Mouse (Mus musculus) c-Kit-negative CD71-positive TER-119-positive erythroid progenitor cells, embryonic 14.5 days (primary cell): ENCODE measurements around the gene Atp1a1.

Experiments
- DNase-seq: peaks from one replicate; pipeline ENCODE4 v3.0.0-alpha.2; 2013; ENCODE audit warnings: low read depth, low spot score

Atp1a1 gene

DNA sequence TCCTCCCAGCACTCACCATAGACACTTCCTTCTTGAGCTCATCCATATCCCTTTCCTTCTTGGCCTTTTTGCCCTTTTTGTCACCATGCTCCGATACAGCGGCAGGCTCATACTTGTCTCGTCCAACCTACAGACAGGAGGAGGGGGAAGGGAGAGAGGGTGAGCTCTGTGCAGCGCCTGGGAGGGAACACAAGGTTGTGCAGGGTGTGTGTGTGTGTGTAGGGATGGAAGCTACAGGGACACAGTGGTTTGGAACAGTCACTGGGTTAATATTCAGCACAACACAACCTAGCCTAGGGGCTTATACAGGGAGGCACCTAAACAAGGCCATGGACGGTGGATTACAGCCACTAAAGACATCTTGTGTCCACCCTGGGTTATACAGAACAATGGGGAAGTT is 9.5 kb downstream of the Atp1a1 start:
- no peak for DNase-seq

DNA sequence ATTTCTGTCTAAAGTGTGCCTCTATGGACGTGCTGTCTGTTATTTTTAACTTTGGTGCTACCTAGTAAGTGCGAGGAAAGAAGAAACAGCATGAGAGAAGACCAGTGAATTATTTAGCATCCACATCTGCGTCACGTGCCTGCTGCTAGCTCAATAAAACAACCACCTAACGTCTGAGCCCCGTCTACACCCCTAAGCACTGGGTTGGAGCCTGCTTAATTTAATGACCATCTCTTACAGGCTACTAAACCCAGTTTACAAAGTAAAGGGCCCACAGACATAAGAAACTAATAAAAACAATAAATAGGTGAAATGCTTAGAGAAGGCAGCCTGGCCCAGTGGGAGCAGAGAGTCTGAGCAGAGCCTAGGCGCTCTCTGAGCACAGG is 11.2 kb downstream of the Atp1a1 start:
- DNase-seq = no peak

DNA sequence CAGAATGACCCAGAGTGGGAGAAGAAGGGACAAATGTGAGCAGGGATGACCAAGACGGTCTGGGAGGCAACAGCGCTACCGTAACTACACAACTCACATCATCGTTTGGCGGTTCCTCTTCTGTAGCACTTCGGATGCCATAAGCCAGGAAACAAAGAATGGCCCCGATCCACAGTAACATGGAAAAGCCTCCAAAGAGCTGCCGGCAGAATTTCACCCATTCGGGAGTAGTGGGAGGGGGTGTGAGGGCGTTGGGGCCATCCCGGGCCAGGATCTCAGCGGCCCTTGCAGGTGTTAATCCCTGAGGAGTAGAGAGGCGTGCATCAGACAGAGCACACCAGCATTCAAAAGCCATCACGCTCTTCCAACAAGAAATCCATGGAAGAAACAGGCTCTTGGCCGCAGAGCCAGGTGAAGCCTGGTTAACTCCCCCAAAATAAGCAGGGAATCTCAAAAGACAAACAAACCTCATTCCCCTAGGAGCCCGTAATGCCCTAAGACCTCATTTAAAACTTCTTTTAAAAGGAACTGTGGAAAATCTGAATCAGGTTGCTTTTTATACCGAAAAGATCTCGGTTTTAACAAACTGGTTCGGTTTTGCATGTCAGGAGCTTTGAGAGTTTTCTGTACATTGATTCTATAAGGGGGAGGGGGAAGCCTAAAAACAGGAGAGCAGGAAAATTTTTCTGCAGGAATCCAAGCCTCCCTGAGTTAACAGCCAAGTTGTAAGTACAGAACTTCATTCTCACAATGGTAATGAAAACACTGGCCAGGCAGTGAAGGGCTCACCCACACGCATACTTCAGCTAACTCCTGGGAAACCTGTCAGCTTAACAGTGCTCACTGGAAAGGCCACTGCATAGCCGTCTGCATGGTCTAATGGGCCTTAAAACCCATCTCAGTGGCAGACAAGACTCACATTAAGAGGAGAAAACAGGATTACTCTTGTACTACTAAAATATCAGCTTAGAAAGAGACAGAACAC is 11.9 kb downstream of the Atp1a1 start:
- no peak for DNase-seq

DNA sequence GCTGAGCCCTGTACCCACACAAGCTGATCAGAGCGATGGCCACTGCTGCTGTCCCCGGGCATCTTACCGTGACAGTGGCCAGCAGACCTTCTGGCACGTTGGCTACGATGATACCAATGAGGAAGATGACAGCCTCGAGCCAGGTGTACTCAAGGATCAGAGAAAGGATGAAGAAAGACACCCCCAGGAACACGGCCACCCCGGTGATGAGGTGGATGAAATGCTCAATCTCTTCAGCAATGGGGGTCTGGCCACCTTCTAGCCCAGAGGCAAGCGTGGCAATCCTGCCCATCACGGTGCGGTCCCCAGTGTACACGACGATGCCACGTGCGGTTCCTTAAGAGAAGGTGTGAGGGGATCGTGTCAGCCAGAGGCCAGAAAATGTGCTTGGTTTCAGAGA is 14.1 kb downstream of the Atp1a1 start:
- no peak for DNase-seq

DNA sequence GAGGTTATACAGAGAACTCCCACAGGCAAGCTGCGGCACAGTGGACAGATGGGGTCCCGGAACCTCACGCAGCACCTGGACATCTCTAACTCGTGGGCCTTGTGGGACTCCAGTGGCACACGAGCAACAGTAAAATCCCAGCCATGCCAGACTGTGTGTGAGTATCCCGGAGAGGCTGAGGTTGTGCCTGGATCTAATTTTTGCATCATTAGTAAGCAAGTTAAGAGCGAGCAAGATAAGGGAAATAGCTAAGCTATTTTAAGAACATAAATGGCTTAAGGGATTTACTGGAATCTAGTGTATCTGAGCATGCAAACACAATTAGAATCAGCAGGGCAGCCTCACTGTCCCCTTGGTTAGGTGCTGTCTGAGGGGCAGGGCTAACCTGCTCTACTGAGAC is 16.2 kb downstream of the Atp1a1 start:
- DNase-seq = no peak

DNA sequence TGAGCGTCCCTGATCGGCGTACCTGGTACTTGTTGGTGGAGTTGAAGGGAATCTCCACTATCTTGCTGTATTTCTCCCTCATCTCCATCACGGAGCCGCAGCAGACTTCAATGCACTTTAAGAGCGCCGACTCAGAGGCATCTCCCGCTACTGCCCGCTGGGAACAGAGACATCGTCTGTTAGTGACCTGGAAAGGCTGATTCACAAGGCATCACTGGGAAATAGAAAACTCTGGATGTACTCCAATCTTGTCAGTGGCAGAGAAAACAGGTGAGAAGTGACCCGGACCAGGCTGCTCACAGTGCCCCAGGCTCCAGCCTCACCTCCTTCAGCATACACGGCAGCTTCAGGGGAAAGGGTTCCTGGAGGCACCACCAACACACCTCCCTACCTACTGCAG is 17.7 kb downstream of the Atp1a1 start:
- DNase-seq = no peak

DNA sequence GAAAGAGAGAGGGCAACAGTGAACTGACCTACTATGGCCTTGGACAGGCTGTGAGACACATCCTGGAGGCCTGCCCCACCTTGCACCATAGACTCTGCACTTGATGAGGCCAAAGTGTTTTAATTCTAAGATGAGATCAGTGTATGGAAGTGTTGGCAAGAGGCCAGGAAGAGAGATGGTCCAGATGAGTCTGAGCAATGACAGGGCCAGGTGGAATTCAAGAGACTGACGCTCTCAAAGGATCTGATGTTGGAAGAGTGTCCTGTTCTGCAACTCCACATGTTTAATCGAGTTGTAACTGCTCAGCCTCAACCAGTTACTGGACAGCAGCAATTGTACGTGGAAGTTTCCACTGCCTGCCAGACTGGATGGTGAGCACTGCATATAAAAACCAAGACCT is 26.4 kb downstream of the Atp1a1 start:
- no peak for DNase-seq

DNA sequence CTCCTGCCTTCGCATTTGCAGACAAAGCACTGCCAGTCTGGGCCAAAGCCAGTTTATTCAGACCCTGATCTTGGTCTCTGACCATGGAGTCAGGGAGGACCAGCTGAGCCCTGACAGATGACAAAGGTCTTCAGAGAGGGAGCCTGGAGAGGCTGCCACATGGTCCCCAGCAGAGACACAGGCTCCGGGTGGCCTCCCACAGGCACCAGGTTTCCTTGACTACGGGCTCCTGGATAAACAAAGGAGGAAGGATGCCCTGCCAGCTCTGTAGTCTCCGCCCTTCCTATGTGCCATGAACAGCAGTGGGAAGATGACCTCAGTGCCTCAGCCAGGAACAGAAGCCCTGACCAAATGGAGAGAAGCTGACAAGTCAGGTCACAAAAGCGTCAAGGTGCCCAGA is 27.1 kb downstream of the Atp1a1 start:
- DNase-seq = no peak

DNA sequence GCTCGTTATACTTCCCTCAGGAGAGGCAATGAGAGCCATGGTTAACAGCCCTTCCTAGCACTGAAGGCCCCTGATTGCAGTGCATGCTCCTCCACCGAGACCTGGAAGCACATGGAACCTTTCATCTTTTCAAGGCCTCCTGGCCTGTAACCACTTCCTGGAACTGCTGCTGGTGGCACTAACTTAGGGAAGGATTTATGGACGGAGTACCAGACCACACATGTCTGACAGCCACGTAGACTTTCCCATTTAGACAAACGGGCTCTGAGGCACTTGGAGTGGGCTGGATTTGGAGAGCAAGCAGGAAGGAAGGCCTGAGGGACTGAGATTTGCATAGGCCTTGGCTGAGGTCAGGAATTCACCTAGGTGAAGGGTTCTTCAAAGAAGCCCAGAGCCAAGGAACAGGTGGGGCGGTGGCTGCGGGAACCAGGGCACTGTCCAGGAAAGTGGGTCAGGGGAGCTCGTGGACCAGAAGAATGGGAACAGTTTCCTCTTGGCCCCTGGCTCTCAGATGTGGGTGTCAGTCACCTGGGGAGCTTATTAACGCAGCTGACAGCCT is 28.9 kb downstream of the Atp1a1 start:
- DNase-seq = no peak

DNA sequence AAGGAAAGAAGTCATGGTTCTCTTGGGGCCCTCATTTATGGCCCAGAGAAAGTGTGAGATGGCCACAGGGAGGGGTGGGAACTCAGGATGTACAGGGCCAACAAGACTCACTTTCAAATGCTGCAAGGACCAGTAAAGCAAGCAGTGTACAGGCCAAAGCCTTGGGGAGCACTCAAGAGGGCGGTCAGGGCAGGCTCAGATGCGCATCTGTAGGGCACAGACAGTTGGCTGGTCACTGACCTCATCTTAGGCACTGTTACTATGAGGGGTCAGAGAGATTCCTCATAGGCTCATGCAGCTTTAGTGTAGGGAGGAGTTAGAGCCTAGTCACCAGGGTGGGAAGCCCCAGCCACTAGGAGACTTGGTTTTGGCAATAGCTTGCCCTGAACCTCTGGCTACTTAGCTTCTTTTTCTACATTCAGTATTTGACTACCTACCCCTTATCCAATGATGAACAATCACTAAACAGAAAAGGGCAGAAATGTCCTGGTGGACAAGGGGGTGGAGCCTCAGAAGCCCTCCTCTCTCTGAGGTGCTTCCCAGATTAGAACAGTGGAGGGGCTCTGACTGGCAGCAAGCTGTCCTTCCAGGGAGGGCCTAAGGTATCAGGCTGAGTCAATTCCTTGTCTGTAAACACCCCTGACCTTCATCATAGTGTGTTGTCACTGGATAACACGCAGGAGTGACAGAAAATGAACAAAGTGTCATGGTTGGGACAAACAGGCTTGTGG is 29.9 kb downstream of the Atp1a1 start:
- no peak for DNase-seq

DNA sequence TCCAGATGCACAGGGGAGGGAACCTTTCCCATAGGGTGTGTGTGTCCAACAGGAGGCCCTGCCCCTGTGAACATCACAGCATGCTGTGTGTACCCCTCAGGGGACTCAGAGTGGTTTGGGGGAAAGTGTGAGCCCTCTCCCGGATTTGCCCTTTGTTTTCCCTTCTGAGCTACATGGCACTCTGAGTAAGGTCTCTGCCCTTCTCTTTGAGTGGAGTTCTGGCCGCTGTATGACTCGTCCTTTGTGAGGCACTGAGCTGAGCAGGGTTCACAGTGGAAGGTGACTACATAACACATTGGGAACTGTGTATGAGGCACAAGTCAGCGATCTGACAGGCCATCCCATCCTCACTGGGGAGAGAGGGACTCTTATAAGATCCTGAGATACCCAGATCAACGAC is 31.5 kb downstream of the Atp1a1 start:
- DNase-seq = no peak

DNA sequence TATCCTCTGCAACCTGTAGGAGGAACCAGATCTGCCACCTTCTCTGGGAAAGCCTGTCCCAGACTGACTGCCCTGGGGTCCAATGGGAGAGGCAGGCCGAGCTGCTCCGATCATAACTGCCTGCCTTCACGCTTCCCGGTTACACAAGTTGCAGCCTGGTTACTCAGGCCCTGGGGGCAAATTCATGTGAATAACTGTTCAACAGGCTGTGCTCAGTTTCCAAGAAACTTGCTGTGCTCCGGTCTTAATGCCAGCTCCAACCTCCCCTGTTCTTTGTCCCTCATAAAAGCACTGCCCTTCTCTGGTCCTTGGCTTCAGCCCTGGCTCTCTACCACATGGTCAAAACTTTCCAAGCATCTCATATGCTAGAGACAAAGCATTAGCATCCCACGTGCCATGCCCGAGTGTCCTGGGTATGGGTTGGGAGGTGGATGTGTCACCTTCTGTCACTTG is 32.3 kb downstream of the Atp1a1 start:
- no peak for DNase-seq

DNA sequence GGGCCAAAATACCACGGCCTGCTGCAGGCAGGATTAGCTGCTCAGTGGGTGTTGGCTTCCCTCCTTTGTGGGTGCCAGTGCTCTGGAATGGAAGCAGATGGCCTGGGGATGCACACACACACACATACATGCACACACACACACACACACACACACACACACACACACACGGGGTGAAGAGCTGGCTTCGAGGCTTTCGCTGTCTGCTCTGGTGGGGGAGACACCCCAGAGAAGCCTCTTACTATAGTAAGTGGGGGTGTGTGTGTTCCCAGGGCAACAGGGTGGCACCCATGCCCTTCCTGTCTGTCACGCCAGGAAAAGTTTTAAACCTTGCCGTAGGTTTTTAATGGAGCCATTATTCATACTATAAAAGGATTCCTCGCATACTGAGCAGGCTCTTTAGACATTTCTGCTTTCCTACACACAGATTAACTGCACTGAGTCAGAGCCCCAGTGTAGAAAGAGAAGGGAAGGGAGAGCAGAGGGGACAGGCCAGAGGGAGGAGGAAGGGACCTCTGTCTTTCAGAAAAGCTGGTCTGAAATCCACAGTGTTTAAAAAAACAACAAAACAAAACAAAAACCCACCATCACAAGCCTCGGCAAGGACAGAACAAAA is 32.9 kb downstream of the Atp1a1 start:
- DNase-seq = no peak

DNA sequence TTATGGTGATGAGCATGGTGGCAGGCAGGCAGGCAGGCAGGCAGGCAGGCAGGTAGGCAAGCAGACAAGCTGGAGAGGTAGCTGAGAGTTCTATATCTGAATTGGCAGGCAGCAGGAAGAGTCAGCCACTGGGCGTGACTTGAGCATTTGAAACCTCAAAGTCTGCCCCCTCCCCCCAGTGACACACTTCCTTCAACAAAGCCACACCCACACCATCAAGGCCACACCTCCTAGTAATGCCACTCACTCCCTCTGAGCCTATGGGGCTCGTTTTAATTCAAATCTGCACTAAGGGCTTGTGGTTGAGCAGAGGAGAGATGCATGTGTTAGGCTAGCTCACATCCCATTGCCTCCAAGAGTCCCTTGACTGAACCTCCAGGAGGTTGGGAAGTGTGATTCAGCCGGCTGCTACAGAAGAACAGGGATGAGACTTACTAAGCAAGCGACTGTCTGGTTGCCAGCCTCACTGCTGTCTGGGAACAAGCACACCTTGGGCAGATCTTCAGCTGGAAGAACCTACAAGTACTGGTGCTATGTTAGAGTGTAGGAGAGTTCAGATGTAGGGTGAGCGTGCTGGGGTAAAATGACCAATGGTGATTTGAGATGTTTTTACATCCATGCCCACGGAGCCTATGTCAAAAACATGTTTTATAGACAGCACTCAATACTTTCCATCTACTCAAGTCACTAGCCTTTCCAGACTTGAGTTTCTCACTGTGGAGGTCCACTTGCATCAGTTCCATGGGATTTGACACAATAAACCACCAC is 33.6 kb downstream of the Atp1a1 start:
- DNase-seq = no peak

DNA sequence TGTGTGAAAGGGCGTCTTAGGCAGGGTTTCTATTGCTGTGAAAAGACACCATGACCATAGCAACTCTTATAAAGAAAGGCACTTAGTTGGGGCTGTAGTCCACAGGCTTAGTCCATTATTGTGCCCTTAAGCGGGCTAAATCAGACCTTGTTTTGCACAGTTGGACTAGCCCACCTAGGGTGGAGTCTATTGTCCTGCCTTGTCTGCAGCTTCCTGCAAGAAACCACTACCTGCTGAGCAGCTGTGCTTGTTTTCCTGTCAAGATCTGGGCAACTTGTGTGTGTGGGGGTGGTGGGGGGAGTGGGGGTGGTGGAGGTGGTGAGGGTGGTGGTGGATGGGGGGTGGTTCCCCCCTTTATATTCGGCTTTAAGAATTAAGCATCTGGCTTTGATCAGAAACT is 34.2 kb downstream of the Atp1a1 start:
- no peak for DNase-seq

DNA sequence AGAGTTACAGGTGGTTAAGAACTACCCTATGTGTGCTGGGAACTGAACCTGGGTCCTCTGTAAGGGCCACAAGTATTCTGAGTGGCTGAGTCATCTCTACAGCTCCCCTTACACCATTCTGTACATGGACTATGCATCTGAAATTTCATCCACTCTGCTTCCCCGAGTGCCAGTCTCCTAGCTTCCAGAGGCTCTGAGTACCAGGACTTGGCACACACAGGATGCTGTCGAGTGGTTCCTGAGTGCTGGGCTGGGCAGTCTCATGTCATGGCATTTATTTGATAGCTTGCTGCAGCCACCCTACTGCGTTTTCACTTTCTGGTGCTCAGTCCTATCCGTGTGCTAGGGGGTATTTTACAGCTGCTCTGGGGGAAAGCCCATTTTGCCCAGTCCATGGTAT is 35.9 kb downstream of the Atp1a1 start:
- DNase-seq = no peak

DNA sequence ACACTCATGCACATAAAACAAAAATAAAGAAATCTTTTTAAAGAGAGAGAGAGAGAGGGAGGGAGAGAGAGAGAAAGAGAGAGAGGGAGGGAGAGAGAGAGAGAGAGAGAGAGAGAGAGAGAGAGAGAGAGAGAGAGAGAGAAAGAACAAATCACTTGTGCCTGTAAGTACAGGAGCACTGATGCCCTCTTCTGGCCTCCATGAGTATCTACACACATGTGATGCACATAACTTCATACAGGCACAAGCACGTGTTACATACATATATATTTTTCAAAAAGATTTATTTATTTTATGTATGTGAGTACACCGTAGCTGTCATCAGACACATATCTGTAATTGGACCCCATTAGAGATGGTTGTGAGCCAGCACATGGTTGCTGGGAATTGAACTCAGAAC is 40.5 kb downstream of the Atp1a1 start:
- DNase-seq = no peak

DNA sequence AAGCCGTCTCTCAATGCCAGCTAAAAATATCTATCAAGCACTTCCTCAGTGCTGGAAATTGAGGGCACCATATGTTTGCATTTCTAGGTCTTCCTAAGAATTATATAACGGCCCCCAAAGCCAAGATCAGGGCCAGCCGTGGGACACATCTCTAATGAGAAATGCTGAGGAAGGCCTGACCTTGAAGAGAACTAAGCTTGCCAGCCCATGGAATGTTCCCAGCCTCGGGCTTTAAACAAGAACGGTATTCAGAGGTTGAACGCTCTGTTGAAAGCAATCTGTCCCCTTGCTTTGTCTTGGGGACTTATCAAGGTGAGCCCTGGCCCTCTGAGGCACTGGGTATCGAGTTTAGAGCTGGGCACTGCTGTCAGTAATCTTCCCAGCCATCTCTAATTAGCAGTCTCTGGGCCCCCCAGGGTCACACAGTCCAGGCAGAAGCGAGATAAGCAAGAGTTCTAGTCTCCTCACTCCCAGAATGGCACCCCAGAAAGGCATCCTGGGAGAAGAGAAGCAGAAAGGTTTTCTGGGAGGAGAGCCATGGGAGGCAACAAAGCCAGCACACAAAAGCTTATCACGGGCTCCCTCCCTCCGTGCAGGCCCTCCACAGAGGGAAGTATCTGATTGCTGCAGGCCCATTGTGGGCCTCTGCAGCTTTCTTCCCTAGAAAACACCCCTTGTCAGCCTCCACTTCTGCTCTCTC is 41.8 kb downstream of the Atp1a1 start:
- DNase-seq = no peak

DNA sequence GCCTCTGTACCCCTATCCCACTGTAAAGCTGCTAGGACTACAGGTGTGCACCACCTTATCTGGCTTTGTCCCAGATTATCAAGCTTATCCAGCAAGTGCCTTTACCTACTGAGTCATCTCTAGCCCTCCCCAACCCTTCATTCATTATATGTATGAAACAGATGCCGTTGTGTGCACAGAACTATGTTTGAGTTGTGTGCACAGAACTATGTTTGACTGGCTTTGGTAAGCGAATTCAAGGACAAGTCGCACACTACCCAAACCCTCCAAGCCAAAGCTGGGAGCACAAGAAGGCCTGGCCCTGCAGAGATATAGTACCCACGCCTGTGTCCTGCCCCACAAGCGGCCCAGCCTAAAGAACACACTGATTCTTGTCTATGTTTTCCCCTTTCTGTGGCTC is 42.5 kb downstream of the Atp1a1 start:
- no peak for DNase-seq

DNA sequence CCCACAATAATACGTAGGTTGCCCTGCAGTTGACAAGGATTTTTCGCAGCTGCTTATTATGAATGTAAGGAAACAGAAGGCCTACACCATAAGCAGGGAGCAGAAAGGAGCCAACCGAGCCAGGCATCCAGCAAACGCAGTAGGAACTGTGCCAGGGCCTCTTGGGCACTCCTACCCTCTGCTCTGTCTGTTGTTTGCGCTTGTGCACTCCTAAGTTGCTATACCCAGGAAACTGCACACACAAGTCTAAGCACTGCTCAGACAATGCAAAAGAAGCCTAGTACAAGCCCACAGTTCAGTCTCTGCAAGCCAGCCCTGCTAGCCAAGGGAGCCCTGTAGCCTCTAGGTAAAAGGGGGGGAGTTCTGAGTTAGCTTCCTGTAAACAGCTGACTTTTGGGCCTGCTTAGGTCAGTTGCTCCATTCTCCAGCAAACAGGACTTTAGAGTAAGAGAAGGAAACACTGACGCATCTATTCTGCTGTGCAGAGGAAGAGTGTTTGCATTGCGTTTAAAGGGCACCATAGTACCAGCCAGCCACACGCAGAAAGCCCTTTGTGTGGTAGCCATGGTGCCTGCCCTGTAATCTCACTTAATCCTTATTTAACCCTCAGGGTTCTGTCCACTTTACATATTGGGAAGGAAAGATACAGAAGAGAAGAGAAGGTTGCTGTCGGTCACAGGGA is 43.5 kb downstream of the Atp1a1 start:
- DNase-seq = no peak
